Mouse (Mus musculus) spleen, adult 2 months (tissue): ENCODE measurements at regions not wholly inside any gene's neighbourhood (a gene's known extent, or its start where the extent isn't known, plus 50 kb on each side); places are given as distances from the start of the nearest gene placed in this dataset.

Source experiments
- DNase-seq, 2 experiments: peaks; one replicate each; pipeline versions ENCODE4 v3.0.0 to v3.0.0-alpha.2; 2012 to 2021; ENCODE audit warnings: low spot score in 2 of 2, low read depth in 1 of 2
- H3K27ac ChIP-seq: fragments of 200-500 bp; 2 replicates; pipeline ENCODE4 v1.5.1; 2012; ENCODE audit warnings: low read length, inconsistent platforms; ENCODE audit not compliant: insufficient read depth
- H3K27me3 ChIP-seq: fragments of 200-500 bp; 2 replicates; pipeline ENCODE4 v1.6.1; 2012; ENCODE audit warnings: mild to moderate bottlenecking, moderate library complexity, low read length, inconsistent platforms; ENCODE audit not compliant: control insufficient read depth, insufficient read depth
- H3K36me3 ChIP-seq: fragments of 200-500 bp; 2 replicates; pipeline ENCODE4 v1.6.1; 2012; ENCODE audit warnings: mild to moderate bottlenecking, low read length, inconsistent platforms; ENCODE audit not compliant: control insufficient read depth, insufficient read depth
- H3K4me1 ChIP-seq: fragments of 200-500 bp; 2 replicates; pipeline ENCODE4 v1.6.1; 2011; ENCODE audit warnings: inconsistent platforms; ENCODE audit not compliant: control insufficient read depth, insufficient read depth, insufficient read length
- H3K4me3 ChIP-seq: fragments of 200-500 bp; 2 replicates; pipeline ENCODE4 v1.5.1; 2011; ENCODE audit warnings: mild to moderate bottlenecking, inconsistent platforms; ENCODE audit not compliant: insufficient read depth, insufficient read length; ENCODE audit errors: extremely low read depth
- CTCF ChIP-seq: fragments of 200-500 bp; IDR thresholded peaks from 2 replicates; pipeline ENCODE4 v1.5.1; 2011; ENCODE audit warnings: mild to moderate bottlenecking, inconsistent platforms; ENCODE audit not compliant: insufficient read depth, insufficient read length, insufficient replicate concordance; ENCODE audit errors: extremely low read depth
- POLR2A ChIP-seq: fragments of 200-500 bp; IDR thresholded peaks from 2 replicates; pipeline ENCODE4 v1.6.1; 2011; ENCODE audit warnings: low read depth, low read length, inconsistent platforms
- WGBS: fragments of 180-500 bp; shearing (Covaris S2); methylation state at CpG from one replicate; pipeline ENCODE4 v1.1.7; 2018; 5-methylcytosine and 5-hydroxymethylcytosine counted together

DNA sequence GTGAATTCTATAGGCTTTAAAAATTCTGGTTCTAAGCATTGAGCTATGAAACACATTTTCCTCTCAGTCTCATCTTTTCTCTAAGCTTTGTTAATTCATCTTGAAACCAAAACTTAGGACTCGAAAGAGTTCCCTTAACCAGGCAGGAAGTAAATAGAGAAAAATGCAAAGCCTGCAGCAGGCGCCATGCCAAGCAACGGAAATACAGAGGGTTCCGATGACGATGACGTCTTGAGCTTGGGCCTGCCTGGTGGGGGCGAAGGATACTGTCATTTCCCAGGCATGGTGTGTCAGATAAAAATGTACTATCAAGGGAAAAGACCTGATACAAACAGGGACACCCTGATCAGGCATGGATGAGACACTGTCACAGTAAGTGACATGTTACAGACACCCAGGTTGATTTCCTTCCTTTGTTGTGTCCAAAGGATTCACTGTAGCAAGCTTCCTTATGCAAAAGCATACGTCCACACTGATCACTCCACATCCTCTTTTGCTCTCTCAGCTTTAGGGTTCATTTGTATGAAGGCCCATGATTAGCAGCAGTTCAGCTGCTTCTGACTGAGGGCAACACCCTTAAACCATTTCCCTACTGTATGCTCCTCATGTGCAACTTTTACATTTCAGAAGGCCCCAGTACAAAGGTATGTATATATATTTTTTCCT, 135.0 kb downstream of the Cemip2 start:
- peak; percentile 37 to 58 for DNase-seq
- H3K27me3 ChIP-seq = no peaks in the 10 kb centered on the region
- no peaks in the 10 kb centered on the region for H3K36me3 ChIP-seq
- peaks cover 18% of the 10 kb centered on the region; the same call in 1 of the 2 replicates for H3K4me1 ChIP-seq
- H3K4me3 ChIP-seq = no peak overlapping the region
- peak overlapping the region; percentile 9; the same call in 1 of the 2 replicates for H3K27ac ChIP-seq
- 4% methylated on average over 8 of the region's 8 CpGs for WGBS
- TF ChIP-seq CTCF = no peak
- TF ChIP-seq POLR2A = no peak

DNA sequence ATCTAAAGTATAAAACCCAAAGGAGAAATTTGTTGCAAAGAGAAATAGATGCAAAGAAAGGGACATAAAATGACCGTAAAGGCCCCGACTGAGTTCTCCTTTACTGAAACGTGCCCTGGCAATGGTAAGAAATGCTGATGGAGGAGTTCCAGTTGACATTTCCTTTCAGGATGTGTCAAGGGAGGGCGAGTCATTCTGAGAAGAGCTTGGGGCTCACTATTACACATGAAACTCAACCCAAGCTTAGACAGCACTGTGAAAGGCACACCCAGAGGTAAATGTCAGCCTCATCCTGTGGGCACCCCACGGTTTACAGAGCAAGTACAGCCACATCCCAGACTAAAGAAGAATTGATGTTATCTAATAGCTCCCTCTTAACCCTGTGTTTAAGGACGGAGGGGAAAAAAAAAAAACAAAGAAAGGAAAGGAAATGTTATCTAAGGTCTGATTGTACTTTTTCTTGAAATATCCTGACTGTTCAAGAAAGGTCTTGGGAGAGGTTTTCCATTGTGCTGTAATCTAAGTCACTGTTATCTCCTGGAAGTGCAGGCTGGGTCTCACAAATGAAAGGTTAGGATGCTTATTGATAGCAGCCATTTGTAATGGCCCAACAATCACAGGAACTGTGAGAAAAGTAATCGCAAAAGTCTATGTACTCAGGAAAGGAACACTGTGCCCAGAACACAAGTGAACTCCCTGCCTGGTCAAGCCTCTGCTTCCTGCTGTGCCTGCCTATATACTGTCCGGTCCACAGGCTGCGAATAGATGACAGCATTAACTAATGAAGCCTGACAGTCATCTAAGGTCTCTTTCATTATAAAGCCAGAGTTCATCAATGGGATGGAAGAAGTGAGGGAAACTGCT, 135.8 kb downstream of the Cemip2 start:
- Histone ChIP-seq H3K4me3 (no peak overlapping the region), H3K27ac (no peak overlapping the region)
- 45% methylated on average over 9 of the region's 9 CpGs for WGBS

DNA sequence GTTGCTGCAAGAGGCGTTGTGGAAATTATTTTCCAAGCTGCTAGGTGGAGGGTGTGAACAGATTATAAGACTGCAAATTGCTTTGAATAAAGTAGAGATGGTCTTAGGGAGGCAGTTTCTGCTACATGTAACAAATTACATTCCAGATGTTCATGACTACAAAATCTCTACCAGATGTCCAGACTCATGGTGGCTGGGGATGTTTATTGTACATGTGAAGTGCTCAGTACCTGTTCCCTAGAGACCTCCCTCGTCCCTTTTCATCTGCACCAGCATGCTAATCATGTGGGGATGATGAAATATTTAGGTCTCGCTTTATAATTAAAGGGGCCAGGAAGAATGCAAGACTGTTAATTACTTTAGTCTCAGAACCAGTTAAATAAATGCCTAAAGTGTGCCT, 136.5 kb downstream of the Cemip2 start:
- Histone ChIP-seq H3K4me1 (peaks cover 18% of the 10 kb centered on the region; the same call in 1 of the 2 replicates), H3K4me3 (no peak overlapping the region), H3K27ac (no peak overlapping the region), H3K27me3 (no peaks in the 10 kb centered on the region), H3K36me3 (no peaks in the 10 kb centered on the region)
- TF ChIP-seq CTCF = no peak
- no peak for TF ChIP-seq POLR2A
- 67% methylated on average over 3 of the region's 3 CpGs for WGBS
- DNase-seq = no peak

More for the DNA sequence above, 135.8 kb downstream of the Cemip2 start:
- no peak for TF ChIP-seq POLR2A
- TF ChIP-seq CTCF = no peak
- Histone ChIP-seq H3K36me3 (no peaks in the 10 kb centered on the region), H3K4me1 (peaks cover 18% of the 10 kb centered on the region; the same call in 1 of the 2 replicates), H3K27me3 (no peaks in the 10 kb centered on the region)
- DNase-seq = no peak

DNA sequence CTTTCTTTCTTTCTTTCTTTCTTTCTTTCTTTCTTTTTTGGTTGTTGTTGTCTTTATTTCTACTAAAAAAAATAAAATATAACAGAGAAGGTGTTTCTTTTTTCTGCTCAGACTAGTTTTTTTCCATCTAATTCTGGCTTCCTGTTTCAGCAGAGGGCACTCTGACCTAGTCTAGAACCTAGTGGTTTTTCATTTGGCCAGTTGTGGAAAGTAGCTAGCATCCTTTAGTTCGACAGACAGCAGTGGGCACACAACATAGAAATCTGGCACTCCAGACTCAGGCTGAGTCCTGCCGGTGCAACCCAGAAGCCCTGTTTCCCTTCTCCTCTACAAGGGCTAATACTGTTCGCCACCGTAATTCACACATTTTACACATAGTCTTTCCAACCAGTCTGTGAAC, 140.0 kb downstream of the Cemip2 start:
- Histone ChIP-seq H3K4me1 (peaks cover 10% of the 10 kb centered on the region; the same call in 1 of the 2 replicates), H3K36me3 (no peaks in the 10 kb centered on the region), H3K4me3 (no peak overlapping the region), H3K27me3 (no peaks in the 10 kb centered on the region), H3K27ac (no peak overlapping the region)
- TF ChIP-seq POLR2A (no peak), CTCF (no peak)
- no peak for DNase-seq
- 73% methylated on average over 4 of the region's 4 CpGs for WGBS

DNA sequence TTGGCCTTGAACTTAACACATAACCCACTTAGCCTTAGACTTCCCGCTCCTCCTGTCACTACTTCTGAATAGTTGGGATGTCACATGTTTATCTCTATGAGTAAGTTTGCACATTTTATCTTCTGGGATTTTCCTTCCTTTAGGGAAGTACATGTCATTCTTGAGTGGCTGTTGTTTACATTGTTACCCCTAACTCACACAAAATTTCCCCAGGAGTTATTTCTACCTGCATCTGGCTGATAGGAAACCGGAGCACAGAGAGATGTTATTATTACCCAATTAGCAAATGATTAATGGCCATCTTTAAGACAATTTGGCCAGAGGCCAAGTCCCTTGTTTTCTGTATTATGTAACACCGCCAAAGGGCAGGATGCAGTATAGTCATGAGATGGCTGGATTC, 140.9 kb downstream of the Cemip2 start:
- no peak overlapping the region for H3K4me3 ChIP-seq
- DNase-seq = no peak
- no peak overlapping the region for H3K27ac ChIP-seq
- H3K36me3 ChIP-seq = no peaks in the 10 kb centered on the region
- no peaks in the 10 kb centered on the region for H3K27me3 ChIP-seq
- 85% methylated on average over 3 of the region's 3 CpGs for WGBS
- H3K4me1 ChIP-seq = peaks cover 5% of the 10 kb centered on the region; the same call in 1 of the 2 replicates
- TF ChIP-seq CTCF (no peak), POLR2A (no peak)

DNA sequence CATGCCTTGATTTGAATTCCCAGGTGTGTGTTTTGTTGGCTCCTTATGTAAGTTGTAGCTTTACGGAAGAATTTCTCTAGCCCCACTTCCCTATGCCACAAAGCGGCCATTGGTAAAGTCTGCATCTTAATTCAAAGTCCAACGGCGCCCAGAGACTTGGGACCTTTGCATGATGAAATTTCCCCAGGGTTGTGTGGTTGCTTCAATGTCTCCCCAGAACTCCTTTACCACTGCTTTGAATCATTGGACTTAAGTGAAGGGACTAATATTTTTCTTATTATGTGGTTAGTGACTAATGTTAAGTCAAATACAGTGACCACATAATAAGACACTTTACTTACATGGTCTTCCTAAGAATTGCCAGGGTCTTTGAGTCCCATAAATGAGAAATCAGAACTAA, 162.0 kb downstream of the Cemip2 start:
- 98% methylated on average over 4 of the region's 4 CpGs for WGBS
- H3K27me3 ChIP-seq = no peaks in the 10 kb centered on the region
- H3K4me1 ChIP-seq = no peaks in the 10 kb centered on the region; the same call in 1 of the 2 replicates
- H3K27ac ChIP-seq = no peak overlapping the region
- no peak overlapping the region for H3K4me3 ChIP-seq
- no peak for DNase-seq
- no peaks in the 10 kb centered on the region for H3K36me3 ChIP-seq
- TF ChIP-seq POLR2A (no peak), CTCF (no peak)
